ENCODE assay signal across 15 mouse cellular contexts in genomic region chr4:152878941-152879340, GRCm38 (mm10).
DNase-seq lines count a peak whose midpoint lies in the region; ATAC-seq and TF ChIP-seq lines count a peak whose summit lies in the region.
"Had no signal": no experiment of that assay in that cellular context is flagged by ENCODE, and none has a peak within 500 bp of the region (broad histone marks: within the 10 kb centered on the region; RNA-seq: fewer than 3 reads in every experiment).

No protein-coding gene starts in this region.

- no peak for TF ChIP-seq CTCF in hindbrain, postnatal 0 days (IDR thresholded peaks at IDR 0.05; ENCODE audit: low read depth)

- peaks cover 8% of the 10 kb centered on the region; the same call in 1 of the 2 replicates for H3K4me1 ChIP-seq in forebrain, embryonic 10.5 days
- H3K4me1 ChIP-seq in forebrain, embryonic 11.5 days (replicated peaks; ENCODE audit: control insufficient read depth, insufficient read depth, low read length): no peaks in the 10 kb centered on the region
- H3K4me1 ChIP-seq in midbrain, embryonic 10.5 days: peaks cover 15% of the 10 kb centered on the region
- H3K4me1 ChIP-seq in midbrain, embryonic 13.5 days (replicated peaks): peaks cover 9% of the 10 kb centered on the region; the same call in 1 of the 2 replicates
- no peaks in the 10 kb centered on the region for H3K4me1 ChIP-seq in hindbrain, postnatal 0 days (ENCODE audit: insufficient read depth, low read length)
- peaks cover 13% of the 10 kb centered on the region for H3K4me1 ChIP-seq in neural tube, embryonic 15.5 days
- H3K4me1 ChIP-seq: embryonic facial prominence, embryonic 13.5 days had no signal

- H3K9ac ChIP-seq in forebrain, embryonic 11.5 days (ENCODE audit: low read length): no peak overlapping the region
- no peak overlapping the region for H3K9ac ChIP-seq in midbrain, embryonic 13.5 days (replicated peaks)
- H3K9ac ChIP-seq in hindbrain, postnatal 0 days (replicated peaks; ENCODE audit: low read length): no peak overlapping the region
- H3K9ac ChIP-seq in neural tube, embryonic 15.5 days (replicated peaks): no peak overlapping the region
- H3K9ac ChIP-seq: embryonic facial prominence, embryonic 13.5 days had no signal

- no peak overlapping the region for H3K4me3 ChIP-seq in forebrain, embryonic 10.5 days
- H3K4me3 ChIP-seq in forebrain, embryonic 11.5 days (ENCODE audit: low read depth, low read length): no peak overlapping the region
- no peak overlapping the region for H3K4me3 ChIP-seq in midbrain, embryonic 10.5 days
- no peak overlapping the region for H3K4me3 ChIP-seq in midbrain, embryonic 13.5 days (replicated peaks)
- no peak overlapping the region for H3K4me3 ChIP-seq in hindbrain, postnatal 0 days (ENCODE audit: low read length)
- no peak overlapping the region for H3K4me3 ChIP-seq in neural tube, embryonic 15.5 days (replicated peaks)
- H3K4me3 ChIP-seq: embryonic facial prominence, embryonic 13.5 days had no signal

- DNase-seq in forebrain, embryonic 10.5 days (ENCODE audit: extremely low spot score, low spot score): no peak
- DNase-seq in forebrain, embryonic 11.5 days (ENCODE audit: low spot score): no peak
- DNase-seq in midbrain, embryonic 10.5 days (ENCODE audit: low spot score): peak; percentile 15
- peak; percentile 43 for DNase-seq in hindbrain, postnatal 0 days (ENCODE audit: low spot score)
- no peak for DNase-seq in adipocyte (ENCODE audit: low spot score)
- DNase-seq in heart, adult 9 months (ENCODE audit: low spot score in 2 of 2): no peak
- DNase-seq: gastrocnemius, postnatal 10 days; heart, postnatal 36 days; kidney, adult 9 months; thymus, adult 18-20 months had no signal

- no peak overlapping the region for H3K4me2 ChIP-seq in forebrain, embryonic 11.5 days (ENCODE audit: low read depth, low read length, severe bottlenecking)
- H3K4me2 ChIP-seq in midbrain, embryonic 13.5 days (replicated peaks): no peak overlapping the region
- no peak overlapping the region for H3K4me2 ChIP-seq in hindbrain, postnatal 0 days (ENCODE audit: low read depth, low read length)
- peak overlapping the region; percentile 20 for H3K4me2 ChIP-seq in neural tube, embryonic 15.5 days
- H3K4me2 ChIP-seq: embryonic facial prominence, embryonic 13.5 days; heart, embryonic 11.5 days had no signal

- peaks cover 7% of the 10 kb centered on the region for H3K9me3 ChIP-seq in forebrain, embryonic 10.5 days
- no peaks in the 10 kb centered on the region; the same call in 1 of the 2 replicates for H3K9me3 ChIP-seq in forebrain, embryonic 11.5 days (ENCODE audit: control insufficient read depth, low read length)
- H3K9me3 ChIP-seq in midbrain, embryonic 10.5 days (replicated peaks): peaks cover 4% of the 10 kb centered on the region
- peaks cover 4% of the 10 kb centered on the region; the same call in 1 of the 2 replicates for H3K9me3 ChIP-seq in midbrain, embryonic 13.5 days
- no peaks in the 10 kb centered on the region for H3K9me3 ChIP-seq in hindbrain, postnatal 0 days (ENCODE audit: low read length)
- H3K9me3 ChIP-seq in neural tube, embryonic 15.5 days (replicated peaks): no peaks in the 10 kb centered on the region
- H3K9me3 ChIP-seq: embryonic facial prominence, embryonic 13.5 days had no signal

- H3K27ac ChIP-seq in forebrain, embryonic 10.5 days: peak overlapping the region; percentile 25; the same call in 1 of the 2 replicates
- H3K27ac ChIP-seq in forebrain, embryonic 11.5 days (ENCODE audit: low read depth, low read length): no peak overlapping the region
- H3K27ac ChIP-seq in midbrain, embryonic 10.5 days (replicated peaks): peak overlapping the region; percentile 65
- no peak overlapping the region for H3K27ac ChIP-seq in midbrain, embryonic 13.5 days
- no peak overlapping the region for H3K27ac ChIP-seq in hindbrain, postnatal 0 days
- no peak overlapping the region for H3K27ac ChIP-seq in neural tube, embryonic 15.5 days (replicated peaks)
- H3K27ac ChIP-seq: embryonic facial prominence, embryonic 13.5 days had no signal

- WGBS in forebrain, embryonic 10.5 days: 83% methylated on average over 14 of the region's 14 CpGs
- 67% methylated on average over 14 of the region's 14 CpGs for WGBS in forebrain, embryonic 11.5 days
- WGBS in midbrain, embryonic 10.5 days: 70% methylated on average over 14 of the region's 14 CpGs
- WGBS in midbrain, embryonic 13.5 days: 46% methylated on average over 14 of the region's 14 CpGs
- 35% methylated on average over 14 of the region's 14 CpGs for WGBS in hindbrain, postnatal 0 days
- 15% methylated on average over 14 of the region's 14 CpGs for WGBS in neural tube, embryonic 15.5 days

- no peaks in the 10 kb centered on the region for H3K27me3 ChIP-seq in forebrain, embryonic 10.5 days (ENCODE audit: poor library complexity, severe bottlenecking)
- H3K27me3 ChIP-seq in forebrain, embryonic 11.5 days (ENCODE audit: control insufficient read depth, insufficient read depth, low read length): no peaks in the 10 kb centered on the region
- H3K27me3 ChIP-seq in midbrain, embryonic 10.5 days (ENCODE audit: low read depth, poor library complexity, severe bottlenecking): no peaks in the 10 kb centered on the region
- no peaks in the 10 kb centered on the region; the same call in 1 of the 2 replicates for H3K27me3 ChIP-seq in midbrain, embryonic 13.5 days
- H3K27me3 ChIP-seq in hindbrain, postnatal 0 days (ENCODE audit: insufficient read depth, low read length): no peaks in the 10 kb centered on the region
- H3K27me3 ChIP-seq in neural tube, embryonic 15.5 days (replicated peaks): no peaks in the 10 kb centered on the region
- H3K27me3 ChIP-seq: embryonic facial prominence, embryonic 13.5 days; Patski had no signal

- H3K36me3 ChIP-seq in forebrain, embryonic 10.5 days (replicated peaks): no peaks in the 10 kb centered on the region
- no peaks in the 10 kb centered on the region for H3K36me3 ChIP-seq in forebrain, embryonic 11.5 days (ENCODE audit: control insufficient read depth, insufficient read depth, low read length)
- no peaks in the 10 kb centered on the region for H3K36me3 ChIP-seq in midbrain, embryonic 10.5 days
- H3K36me3 ChIP-seq in midbrain, embryonic 13.5 days: no peaks in the 10 kb centered on the region
- no peaks in the 10 kb centered on the region for H3K36me3 ChIP-seq in hindbrain, postnatal 0 days (ENCODE audit: insufficient read depth, low read length)
- H3K36me3 ChIP-seq in neural tube, embryonic 15.5 days: no peaks in the 10 kb centered on the region
- H3K36me3 ChIP-seq: embryonic facial prominence, embryonic 13.5 days had no signal

- ATAC-seq in forebrain, embryonic 11.5 days (replicated peaks; ENCODE audit: low FRiP score): no peak; the same call in 1 of the 2 replicates
- ATAC-seq in midbrain, embryonic 13.5 days: no peak
- no peak for ATAC-seq in hindbrain, postnatal 0 days
- no peak for ATAC-seq in neural tube, embryonic 15.5 days (ENCODE audit: low FRiP score)
- ATAC-seq: Patski had no signal

Comparison
In these comparisons a context has a peak if more than half of its experiments do, and no peak if none do; other contexts are left out.
1. H3K27ac ChIP-seq: peak in forebrain, embryonic 10.5 days (single experiment) and midbrain, embryonic 10.5 days (single experiment); none in forebrain, embryonic 11.5 days (single experiment), midbrain, embryonic 13.5 days (single experiment), hindbrain, postnatal 0 days (single experiment) and neural tube, embryonic 15.5 days (single experiment).
2. DNase-seq: peak in midbrain, embryonic 10.5 days (single experiment) and hindbrain, postnatal 0 days (single experiment); none in forebrain, embryonic 10.5 days (single experiment), forebrain, embryonic 11.5 days (single experiment), adipocyte (single experiment) and heart, adult 9 months (0 of 2).